Mouse (Mus musculus) bone marrow, adult 2 months (tissue): ENCODE measurements around the gene Lbhd2. TPM values are rescaled to one million over a fixed set of nuclear protein-coding genes. Genes with fewer than 3 reads are reported as not detected.
A peak's percentile ranks its signal among the peaks of the same experiment; 100 is the strongest.

Source experiments
- H3K27ac ChIP-seq: fragments of 200-500 bp; 2 replicates; pipeline ENCODE4 v1.5.1; 2012; ENCODE audit warnings: low read depth, mild to moderate bottlenecking, control low read depth, inconsistent platforms, low read length; ENCODE audit not compliant: control insufficient read depth, poor library complexity, insufficient read depth
- H3K4me1 ChIP-seq: fragments of 200-500 bp; 2 replicates; pipeline ENCODE4 v1.6.1; 2011; ENCODE audit warnings: low read length; ENCODE audit not compliant: control insufficient read depth, insufficient read depth
- H3K4me3 ChIP-seq: fragments of 200-500 bp; replicated peaks from 2 replicates; pipeline ENCODE3; 2011; ENCODE audit warnings: mild to moderate bottlenecking, low read depth, low read length, control low read depth; ENCODE audit not compliant: control insufficient read depth
- CTCF ChIP-seq: fragments of 200-500 bp; IDR thresholded peaks from 2 replicates; pipeline ENCODE4 v1.5.1; 2011; ENCODE audit warnings: low read length, control low read depth; ENCODE audit not compliant: control insufficient read depth, insufficient read depth
- POLR2A ChIP-seq: fragments of 200-500 bp; IDR thresholded peaks from 2 replicates; pipeline ENCODE4 v1.6.1; 2011; ENCODE audit warnings: low read depth, mild to moderate bottlenecking, control low read depth, low read length, borderline replicate concordance; ENCODE audit not compliant: control insufficient read depth
- WGBS: fragments of 180-500 bp; shearing (Covaris S2); methylation state at CpG from one replicate; pipeline ENCODE4 v1.1.7; 2018; 5-methylcytosine and 5-hydroxymethylcytosine counted together
- polyA plus RNA-seq: library from polyadenylated mRNA; stranded (reverse); fragments of >200 nt; gene quantifications from 2 replicates; pipeline ENCODE4 v1.2.4, GENCODE M21; 2011; ENCODE audit warnings: low replicate concordance; ENCODE audit not compliant: missing spikeins, insufficient read depth, insufficient read length

Gene Lbhd2
- polyA plus RNA-seq, 1 experiment = not detected

- peak overlapping the region; percentile 88 for H3K4me3 ChIP-seq
- TF ChIP-seq POLR2A (no peak; the same call in 1 of the 2 replicates), CTCF (no peak)
- 50% methylated on average over 52 of the region's 52 CpGs for WGBS
- no peak overlapping the region for H3K27ac ChIP-seq
- peaks cover 4% of the 10 kb centered on the region; the same call in 1 of the 2 replicates for H3K4me1 ChIP-seq
Observed at GRCm38 (mm10) chr12:111445161-111445889, 38.7 kb downstream of the Lbhd2 start.

GRCm38 (mm10) chr12:111445890-111446613 is 39.4 kb downstream of the Lbhd2 start:
- H3K4me3 ChIP-seq = peak overlapping the region; percentile 11
- H3K4me1 ChIP-seq = peaks cover 4% of the 10 kb centered on the region; the same call in 1 of the 2 replicates
- 66% methylated on average over 27 of the region's 27 CpGs for WGBS
- TF ChIP-seq CTCF = no peak
- TF ChIP-seq POLR2A = no peak
- no peak overlapping the region for H3K27ac ChIP-seq

GRCm38 (mm10) chr12:111446745-111447144 is 40.1 kb downstream of the Lbhd2 start:
- Histone ChIP-seq H3K4me1 (peaks cover 4% of the 10 kb centered on the region; the same call in 1 of the 2 replicates), H3K4me3 (no peak overlapping the region), H3K27ac (no peak overlapping the region)
- no peak for TF ChIP-seq CTCF
- TF ChIP-seq POLR2A = no peak
- 88% methylated on average over 5 of the region's 5 CpGs for WGBS

GRCm38 (mm10) chr12:111447350-111447749 is 40.7 kb downstream of the Lbhd2 start:
- WGBS = 87% methylated on average over 9 of the region's 9 CpGs

GRCm38 (mm10) chr12:111447898-111448760 is 41.5 kb downstream of the Lbhd2 start:
- H3K27ac ChIP-seq = no peak overlapping the region

More at GRCm38 (mm10) chr12:111447350-111447749, 40.7 kb downstream of the Lbhd2 start:
- no peak overlapping the region for H3K4me3 ChIP-seq
- peaks cover 4% of the 10 kb centered on the region; the same call in 1 of the 2 replicates for H3K4me1 ChIP-seq
- no peak for TF ChIP-seq CTCF
- TF ChIP-seq POLR2A = no peak
- H3K27ac ChIP-seq = no peak overlapping the region

GRCm38 (mm10) chr12:111448931-111449705 is 42.5 kb downstream of the Lbhd2 start:
- Histone ChIP-seq H3K4me3 (no peak overlapping the region), H3K4me1 (peaks cover 4% of the 10 kb centered on the region; the same call in 1 of the 2 replicates), H3K27ac (no peak overlapping the region; the same call in 1 of the 2 replicates)
- no peak for TF ChIP-seq CTCF
- no peak for TF ChIP-seq POLR2A
- 59% methylated on average over 14 of the region's 14 CpGs for WGBS

More at GRCm38 (mm10) chr12:111447898-111448760, 41.5 kb downstream of the Lbhd2 start:
- TF ChIP-seq POLR2A = no peak
- TF ChIP-seq CTCF = no peak
- H3K4me1 ChIP-seq = peaks cover 4% of the 10 kb centered on the region; the same call in 1 of the 2 replicates
- 90% methylated on average over 22 of the region's 22 CpGs for WGBS
- H3K4me3 ChIP-seq = no peak overlapping the region

GRCm38 (mm10) chr12:111450359-111450758 is 43.8 kb downstream of the Lbhd2 start:
- H3K4me3 ChIP-seq = no peak overlapping the region
- peaks cover 4% of the 10 kb centered on the region; the same call in 1 of the 2 replicates for H3K4me1 ChIP-seq
- no peak for TF ChIP-seq CTCF
- no peak for TF ChIP-seq POLR2A
- no peak overlapping the region for H3K27ac ChIP-seq
- 83% methylated on average over 6 of the region's 6 CpGs for WGBS
